Mouse (Mus musculus) embryo, embryonic 10 days (tissue): Measurements from ENCODE around the gene Vsig2.

Source experiments
- DNase-seq: peaks from one replicate; pipeline ENCODE4 v3.0.0-alpha.2; 2015; ENCODE audit warnings: low spot score

Gene Vsig2

GRCm38 (mm10) chr9:37530888-37531705 lies 8.0 kb upstream of the Vsig2 start:
- peak; percentile 81 for DNase-seq

- DNase-seq: no peak
These were observed 2.2 kb upstream of the Vsig2 start for GRCm38 (mm10) chr9:37536851-37537250.

- DNase-seq: peak; percentile 32
These were observed 1.3 kb upstream of the Vsig2 start for GRCm38 (mm10) chr9:37537658-37538250.

- no peak for DNase-seq
These were observed 1.2 kb downstream of the Vsig2 start for GRCm38 (mm10) chr9:37540226-37540625.

- no peak for DNase-seq
These were observed 1.9 kb downstream of the Vsig2 start for GRCm38 (mm10) chr9:37540701-37541575.

GRCm38 (mm10) chr9:37541851-37542642 lies 3.0 kb downstream of the Vsig2 start:
- DNase-seq: no peak

GRCm38 (mm10) chr9:37543869-37544440 lies 4.9 kb downstream of the Vsig2 start:
- peak; percentile 9 for DNase-seq

GRCm38 (mm10) chr9:37544447-37545165 lies 5.6 kb downstream of the Vsig2 start:
- peak; percentile 75 for DNase-seq

GRCm38 (mm10) chr9:37545166-37545610 lies 6.1 kb downstream of the Vsig2 start:
- DNase-seq: peak; percentile 23

- DNase-seq: peak; percentile 10
These were observed 6.9 kb downstream of the Vsig2 start for GRCm38 (mm10) chr9:37545847-37546452.

- DNase-seq: peak; percentile 14
These were observed 7.8 kb downstream of the Vsig2 start for GRCm38 (mm10) chr9:37546889-37547288.

GRCm38 (mm10) chr9:37550435-37550834 lies 11.4 kb downstream of the Vsig2 start:
- no peak for DNase-seq

GRCm38 (mm10) chr9:37551751-37552531 lies 12.9 kb downstream of the Vsig2 start:
- DNase-seq: no peak

- peak; percentile 95 for DNase-seq
These were observed 13.7 kb downstream of the Vsig2 start, which contains the start of gene Nrgn for GRCm38 (mm10) chr9:37552536-37553293. Nrgn (minus strand) TSS chr9:37552904.

- DNase-seq: no peak
These were observed 15.2 kb downstream of the Vsig2 start for GRCm38 (mm10) chr9:37554279-37554678.

GRCm38 (mm10) chr9:37554838-37555748 lies 16.0 kb downstream of the Vsig2 start, which contains the start of gene Siae:
Siae (plus strand) TSS chr9:37555698.
- no peak for DNase-seq

GRCm38 (mm10) chr9:37556366-37556765 lies 17.3 kb downstream of the Vsig2 start:
- no peak for DNase-seq
